Mouse (Mus musculus) midbrain, postnatal 0 days (tissue): ENCODE measurements around the gene Smim22. TPM values are rescaled to one million over a fixed set of nuclear protein-coding genes. Genes with fewer than 3 reads are reported as not detected.

ENCODE experiments used
- ATAC-seq: fragments of 200-750 bp; cut with Nextera tagmentation; 2 replicates; pipeline ENCODE4 v1.8.0; 2017; ENCODE audit warnings: moderate number of reproducible peaks, mild to moderate bottlenecking, moderate TSS enrichment, moderate library complexity; ENCODE audit not compliant: low FRiP score
- DNase-seq: peaks from one replicate; pipeline ENCODE4 v3.0.0-alpha.2; 2015; ENCODE audit warnings: low spot score
- H3K27ac ChIP-seq: fragments of 300-500 bp; sonication (generic); 2 replicates; pipeline ENCODE4 v1.5.1; 2014; ENCODE audit warnings: low read depth, mild to moderate bottlenecking, low read length, mixed read lengths
- H3K27me3 ChIP-seq: fragments of 300-500 bp; sonication (generic); 2 replicates; pipeline ENCODE4 v1.6.1; 2014; ENCODE audit warnings: low read length, control low read depth, mixed read lengths; ENCODE audit not compliant: insufficient read depth
- H3K36me3 ChIP-seq: fragments of 300-500 bp; sonication (generic); 2 replicates; pipeline ENCODE4 v1.6.1; 2014; ENCODE audit warnings: low read length, control low read depth, mixed read lengths; ENCODE audit not compliant: insufficient read depth
- H3K4me1 ChIP-seq: fragments of 300-500 bp; sonication (generic); 2 replicates; pipeline ENCODE4 v1.6.1; 2014; ENCODE audit warnings: mild to moderate bottlenecking, control low read depth, antibody characterized with exemption, low read length, mixed read lengths; ENCODE audit not compliant: insufficient read depth
- H3K4me2 ChIP-seq: fragments of 300-500 bp; sonication (generic); 2 replicates; pipeline ENCODE4 v1.6.1; 2014; ENCODE audit warnings: low read depth, mild to moderate bottlenecking, low read length, mixed read lengths; ENCODE audit not compliant: poor library complexity, severe bottlenecking
- H3K4me3 ChIP-seq: fragments of 300-500 bp; sonication (generic); 2 replicates; pipeline ENCODE4 v1.5.1; 2014; ENCODE audit warnings: low read depth, mild to moderate bottlenecking, low read length, moderate library complexity
- H3K9ac ChIP-seq: fragments of 300-500 bp; sonication (generic); replicated peaks from 2 replicates; pipeline ENCODE4 v1.6.1; 2014; ENCODE audit warnings: mild to moderate bottlenecking, low read length, moderate library complexity, mixed read lengths; ENCODE audit not compliant: poor library complexity, severe bottlenecking
- H3K9me3 ChIP-seq: fragments of 300-500 bp; sonication (generic); 2 replicates; pipeline ENCODE4 v1.6.1; 2016; ENCODE audit warnings: low read length, control low read depth
- CTCF ChIP-seq: IDR thresholded peaks from 2 replicates; pipeline ENCODE4 v1.5.1; 2016; ENCODE audit warnings: antibody characterized with exemption, mild to moderate bottlenecking
- WGBS: fragments of 180-500 bp; shearing (Covaris S2); extraction: QIAGEN DNeasy Blood & Tissue Kit; methylation state at CpG from one replicate; pipeline ENCODE4 v1.1.7; 2014; 5-methylcytosine and 5-hydroxymethylcytosine counted together
- polyA plus RNA-seq: library from polyadenylated mRNA; unstranded; fragments of >200 nt; fragmentation: Nextera tagmentation; extraction: Ambion mirVana; gene quantifications from 2 replicates; pipeline ENCODE4 v1.2.1, GENCODE M21; 2015
- total RNA-seq: library from RNA; depleted of rRNA; stranded (reverse); fragments of >200 nt; gene quantifications from 2 replicates; pipeline ENCODE4 v1.2.3, GENCODE M21; 2014; rRNA removed

Smim22 gene
- total RNA-seq (not detected in 2 replicates), polyA plus RNA-seq (1.1 TPM in 1 of 2 replicates, not detected in the other)

DNA sequence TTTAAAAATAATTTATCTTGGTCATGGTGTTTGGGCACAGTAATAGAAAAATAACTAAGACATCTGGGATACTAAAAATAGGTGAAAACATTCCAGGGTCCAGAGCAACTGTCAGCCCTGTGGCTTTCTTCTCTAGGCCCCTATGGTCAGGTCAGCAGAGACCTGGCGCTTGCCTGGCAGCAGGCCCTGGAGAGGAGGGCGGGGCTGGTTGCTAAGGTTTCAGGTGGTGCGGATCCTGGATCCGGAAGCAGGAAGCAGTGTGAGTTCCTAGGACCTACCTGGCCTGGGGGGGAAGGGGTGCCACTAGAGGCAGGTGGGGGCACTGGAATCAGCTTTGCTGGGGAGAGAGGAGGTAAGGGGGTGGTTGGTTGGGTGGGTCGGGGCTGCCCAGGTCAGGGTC, at the start of gene Smim22:
TSS of gene Smim22 (plus strand) at position 222 of the 400 bp plus-strand sequence.
- H3K4me3 ChIP-seq: no peak within 1 kb of the TSS
- no peak for TF ChIP-seq CTCF
- peaks cover 5% of the 10 kb centered on the region; the same call in 1 of the 2 replicates for H3K36me3 ChIP-seq
- 65% methylated on average over 5 of the region's 5 CpGs for WGBS
- H3K9ac ChIP-seq: no peak within 1 kb of the TSS
- H3K4me2 ChIP-seq: no peak within 1 kb of the TSS
- H3K27ac ChIP-seq: no peak within 1 kb of the TSS
- no peaks in the 10 kb centered on the region for H3K9me3 ChIP-seq
- H3K4me1 ChIP-seq: no peaks in the 10 kb centered on the region; the same call in 1 of the 2 replicates
- ATAC-seq (no peak), DNase-seq (no peak)
- H3K27me3 ChIP-seq: no peaks in the 10 kb centered on the region

DNA sequence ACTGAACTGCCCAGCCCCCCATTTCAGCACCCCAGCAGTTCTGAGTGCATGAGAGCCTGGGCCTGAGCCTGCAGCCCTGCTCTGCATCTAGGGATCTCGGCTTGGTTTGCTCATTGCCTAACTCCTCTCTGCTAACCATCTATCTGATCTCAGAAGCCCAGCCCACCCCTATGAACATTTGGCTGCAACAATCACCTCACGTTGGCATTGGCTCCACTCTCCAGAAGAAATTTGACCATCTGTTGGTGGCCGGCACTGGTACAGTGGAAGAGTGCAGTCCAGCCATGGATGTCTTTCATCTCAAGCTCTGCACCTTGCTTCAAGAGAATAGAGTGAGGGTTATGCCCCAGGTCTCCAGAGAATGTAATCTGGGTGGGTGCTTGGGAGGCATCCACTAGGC, 49.6 kb upstream of the Smim22 start:
- H3K4me1 ChIP-seq: peaks cover 4% of the 10 kb centered on the region; the same call in 1 of the 2 replicates
- TF ChIP-seq CTCF: no peak
- DNase-seq: no peak
- WGBS: 90% methylated on average over 3 of the region's 3 CpGs
- no peak overlapping the region for H3K4me3 ChIP-seq
- H3K27ac ChIP-seq: no peak overlapping the region
- H3K4me2 ChIP-seq: no peak overlapping the region
- no peaks in the 10 kb centered on the region for H3K9me3 ChIP-seq
- ATAC-seq: no peak
- H3K36me3 ChIP-seq: peaks cover 54% of the 10 kb centered on the region
- no peak overlapping the region for H3K9ac ChIP-seq
- no peaks in the 10 kb centered on the region for H3K27me3 ChIP-seq

DNA sequence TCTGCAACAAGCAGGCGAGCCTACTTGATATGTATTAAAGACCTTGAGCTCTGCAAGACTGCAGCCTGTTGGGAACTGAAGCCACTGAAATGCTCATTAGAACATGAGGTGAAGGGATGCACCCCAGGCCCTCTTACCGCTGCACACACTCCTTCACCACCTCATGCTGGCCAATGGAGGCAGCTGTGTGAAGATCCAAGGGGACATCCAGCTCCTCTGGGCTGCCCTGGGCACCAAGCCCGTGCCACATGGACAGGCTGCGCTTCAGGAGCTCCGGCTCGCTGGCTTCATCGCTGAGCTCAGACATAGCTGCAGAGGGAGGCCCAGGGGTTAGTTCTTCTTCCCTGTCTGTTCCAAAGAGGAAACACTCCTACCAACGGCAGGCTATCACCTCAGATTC, 46.8 kb upstream of the Smim22 start:
- peaks cover 17% of the 10 kb centered on the region for H3K4me1 ChIP-seq
- WGBS: 78% methylated on average over 8 of the region's 8 CpGs
- no peak overlapping the region for H3K27ac ChIP-seq
- no peak for TF ChIP-seq CTCF
- DNase-seq: no peak
- no peak for ATAC-seq
- no peaks in the 10 kb centered on the region for H3K9me3 ChIP-seq
- no peaks in the 10 kb centered on the region for H3K27me3 ChIP-seq
- peaks cover 30% of the 10 kb centered on the region for H3K36me3 ChIP-seq
- H3K9ac ChIP-seq: no peak overlapping the region
- H3K4me3 ChIP-seq: no peak overlapping the region
- H3K4me2 ChIP-seq: no peak overlapping the region

GRCm38 (mm10) chr16:4963346-4963745, 43.7 kb upstream of the Smim22 start:
- Histone ChIP-seq H3K9ac (peak overlapping the region; percentile 78), H3K9me3 (no peaks in the 10 kb centered on the region), H3K36me3 (peaks cover 11% of the 10 kb centered on the region; the same call in 1 of the 2 replicates), H3K4me3 (peak overlapping the region; percentile 63), H3K27me3 (no peaks in the 10 kb centered on the region), H3K4me2 (peak overlapping the region; percentile 65), H3K4me1 (peaks cover 17% of the 10 kb centered on the region), H3K27ac (peak overlapping the region; percentile 83)
- no peak for ATAC-seq
- no peak for DNase-seq
- TF ChIP-seq CTCF: no peak
- 37% methylated on average over 9 of the region's 9 CpGs for WGBS

DNA sequence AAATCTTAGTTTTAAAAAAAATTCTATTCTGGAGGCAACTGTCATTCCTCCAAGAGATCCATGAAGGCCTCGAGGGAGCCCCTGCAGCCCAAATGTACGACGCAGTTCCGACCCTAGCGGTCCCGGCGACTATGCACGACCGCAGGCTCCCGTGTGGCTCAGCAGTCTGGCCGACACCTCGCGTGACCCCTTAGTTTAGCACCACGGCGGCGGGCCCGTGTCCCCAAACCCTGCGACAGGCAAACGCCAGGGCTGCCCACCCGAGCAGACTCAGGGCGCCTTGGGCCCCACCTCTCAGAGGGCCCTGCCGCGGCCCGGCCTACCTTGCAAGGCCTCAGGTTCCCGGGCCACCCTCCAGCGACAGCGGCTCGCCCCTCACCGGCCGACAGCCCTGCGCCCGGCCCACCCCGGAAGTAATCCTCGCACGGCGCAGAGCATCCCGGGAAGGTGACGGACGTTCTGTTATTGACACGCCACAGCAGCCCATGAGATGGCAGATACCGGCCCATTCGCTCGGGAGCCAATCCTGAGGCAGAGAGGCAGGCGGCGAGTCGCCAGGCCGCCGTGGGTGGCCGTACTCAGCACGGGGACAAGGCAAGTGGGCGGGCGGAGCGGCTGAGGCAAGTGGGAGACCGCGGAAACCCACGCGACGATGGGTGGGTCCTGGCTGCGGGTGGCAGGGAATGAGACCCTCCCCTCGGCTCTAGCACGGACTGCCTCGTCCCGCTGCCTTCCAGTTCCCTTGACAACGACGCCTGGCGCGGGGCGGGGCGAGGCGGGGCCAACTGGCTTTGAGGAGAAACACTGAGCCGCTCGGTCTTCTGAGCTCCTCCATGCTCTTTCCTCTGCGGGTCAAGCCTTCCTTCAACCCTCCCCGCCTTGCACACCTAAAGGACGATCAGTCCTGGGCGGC, 43.0 kb upstream of the Smim22 start, which contains the start of gene Anks3:
TSS of gene Anks3 (minus strand) at position 409 of the 913 bp plus-strand sequence.
- H3K4me1 ChIP-seq: peaks cover 17% of the 10 kb centered on the region

More for the DNA sequence above, 43.0 kb upstream of the Smim22 start, which contains the start of gene Anks3:
- Histone ChIP-seq H3K27me3 (no peaks in the 10 kb centered on the region), H3K9ac (peak within 1 kb of the TSS; percentile 78), H3K36me3 (peaks cover 13% of the 10 kb centered on the region), H3K4me2 (peak within 1 kb of the TSS; percentile 65), H3K27ac (peak within 1 kb of the TSS; percentile 83), H3K4me3 (peak within 1 kb of the TSS; percentile 63), H3K9me3 (no peaks in the 10 kb centered on the region)
- ATAC-seq (peak; percentile 99), DNase-seq (peak; percentile 98)
- no peak; the same call in 1 of the 2 replicates for TF ChIP-seq CTCF
- under 1% methylated on average over 72 of the region's 76 CpGs for WGBS
